Mouse (Mus musculus): ENCODE results near the gene Ccng2. TPM values are rescaled to one million over a fixed set of nuclear protein-coding genes. Genes with fewer than 3 reads are reported as not detected.

The Ccng2 gene
- polyA plus RNA-seq, 2 experiments from 2014 or later = 35.7 to 37.0 TPM

Other genes starting within 250 kb of the Ccng2 start
- not detected for gene Sowahb, start 222.2 kb upstream of the Ccng2 start, polyA plus RNA-seq (2017; shearing (Covaris generic))
- gene Sept11, start 173.8 kb upstream of the Ccng2 start, polyA plus RNA-seq (2017; shearing (Covaris generic)) = 10 to 100 TPM; 29.6 to 33.6 TPM
- 10 to 100 TPM; 72.4 to 79.4 TPM for gene Ccni, start 60.8 kb upstream of the Ccng2 start, polyA plus RNA-seq (2017; shearing (Covaris generic))
- under 1 TPM; 0.37 to 0.57 TPM for gene 2010109A12Rik, start 60.7 kb upstream of the Ccng2 start, polyA plus RNA-seq (2017; shearing (Covaris generic))

Measured in activated CD4-positive, CD25-positive, alpha-beta regulatory T cell, adult 4 months (primary cell).